Mouse (Mus musculus): ENCODE results near the gene Rab5a.
A peak's percentile ranks its signal among the peaks of the same experiment; 100 is the strongest.
"Not testable (repeated sequence)": the region's sequence is repeated elsewhere in the genome, so short reads cannot be mapped to it uniquely, and the experiment has no call there.

The Rab5a gene

GRCm38 (mm10) chr17:53478858-53479603 lies at the start of gene Rab5a:
Gene Rab5a (plus strand): TSS chr17:53479234.
- peak; percentile 99 for DNase-seq (ENCODE audit: low spot score)

- no peak for DNase-seq (ENCODE audit: low spot score)
Measured at GRCm38 (mm10) chr17:53456152-53456551, 22.9 kb upstream of the Rab5a start.

- DNase-seq (ENCODE audit: low spot score): no peak
Measured at GRCm38 (mm10) chr17:53456742-53457141, 22.3 kb upstream of the Rab5a start.

GRCm38 (mm10) chr17:53462603-53463495 lies 16.2 kb upstream of the Rab5a start, which contains the start of gene Efhb:
Gene Efhb (minus strand): TSS chr17:53463321.
- DNase-seq (ENCODE audit: low spot score): peak; percentile 78

- no peak for DNase-seq (ENCODE audit: low spot score)
Measured at GRCm38 (mm10) chr17:53463496-53463840, 15.6 kb upstream of the Rab5a start.

GRCm38 (mm10) chr17:53465569-53465968 lies 13.5 kb upstream of the Rab5a start:
- no peak for DNase-seq (ENCODE audit: low spot score)

- no peak for DNase-seq (ENCODE audit: low spot score)
Measured at GRCm38 (mm10) chr17:53468697-53469096, 10.3 kb upstream of the Rab5a start.

- DNase-seq (ENCODE audit: low spot score): peak; percentile 23
Measured at GRCm38 (mm10) chr17:53478066-53478857, 772 bp upstream of the Rab5a start.

GRCm38 (mm10) chr17:53479604-53480041 lies 589 bp downstream of the Rab5a start:
- DNase-seq (ENCODE audit: low spot score): peak; percentile 79

GRCm38 (mm10) chr17:53480433-53480832 lies 1.4 kb downstream of the Rab5a start:
- no peak for DNase-seq (ENCODE audit: low spot score)

- no peak for DNase-seq (ENCODE audit: low spot score)
Measured at GRCm38 (mm10) chr17:53488291-53489006, 9.4 kb downstream of the Rab5a start.

- no peak for DNase-seq (ENCODE audit: low spot score)
Measured at GRCm38 (mm10) chr17:53489007-53489378, 10.0 kb downstream of the Rab5a start.

- DNase-seq (ENCODE audit: low spot score): no peak
Measured at GRCm38 (mm10) chr17:53502966-53503365, 23.9 kb downstream of the Rab5a start.

GRCm38 (mm10) chr17:53512311-53512951 lies 33.4 kb downstream of the Rab5a start:
- DNase-seq (ENCODE audit: low spot score): no peak

GRCm38 (mm10) chr17:53519364-53519763 lies 40.3 kb downstream of the Rab5a start:
- no peak for DNase-seq (ENCODE audit: low spot score)

GRCm38 (mm10) chr17:53520509-53520908 lies 41.5 kb downstream of the Rab5a start:
- no peak for DNase-seq (ENCODE audit: low spot score)

GRCm38 (mm10) chr17:53528034-53528433 lies 49.0 kb downstream of the Rab5a start:
- no peak for DNase-seq (ENCODE audit: low spot score)

GRCm38 (mm10) chr17:53531160-53531559 lies 52.1 kb downstream of the Rab5a start:
- no peak for DNase-seq (ENCODE audit: low spot score)

- no peak for DNase-seq (ENCODE audit: low spot score)
Measured at GRCm38 (mm10) chr17:53532425-53532824, 53.4 kb downstream of the Rab5a start.

GRCm38 (mm10) chr17:53539351-53539750 lies 60.3 kb downstream of the Rab5a start, which contains the start of gene Pp2d1:
Gene Pp2d1 (minus strand): TSS chr17:53539451.
- not testable (repeated sequence) for DNase-seq (ENCODE audit: low spot score)

- DNase-seq (ENCODE audit: low spot score): no peak
Measured at GRCm38 (mm10) chr17:53542536-53542935, 63.5 kb downstream of the Rab5a start.

Data from yolk sac, embryonic 10.5 days (tissue).